Mouse (Mus musculus) skeletal muscle tissue, postnatal 0 days (tissue): Measurements from ENCODE around the gene Pip5k1c. TPM values are rescaled to one million over a fixed set of nuclear protein-coding genes. Genes with fewer than 3 reads are reported as not detected.

Experiments used
- microRNA-seq, 2 experiments: library from miRNA; unstranded; fragments of <30 nt; microRNA quantifications; one replicate each; pipeline ENCODE4; 2016
- polyA plus RNA-seq: library from polyadenylated mRNA; unstranded; fragments of >200 nt; fragmentation: Nextera tagmentation; extraction: Ambion mirVana; gene quantifications from 2 replicates; pipeline ENCODE4 v1.2.1, GENCODE M21; 2015

Gene Pip5k1c
- 15.1 and 16.0 TPM in 2 replicates for polyA plus RNA-seq

GRCm38 (mm10) chr10:81292554-81293333 is at the start of gene Pip5k1c:
Gene Pip5k1c (plus strand): TSS chr10:81292963.

DNA sequence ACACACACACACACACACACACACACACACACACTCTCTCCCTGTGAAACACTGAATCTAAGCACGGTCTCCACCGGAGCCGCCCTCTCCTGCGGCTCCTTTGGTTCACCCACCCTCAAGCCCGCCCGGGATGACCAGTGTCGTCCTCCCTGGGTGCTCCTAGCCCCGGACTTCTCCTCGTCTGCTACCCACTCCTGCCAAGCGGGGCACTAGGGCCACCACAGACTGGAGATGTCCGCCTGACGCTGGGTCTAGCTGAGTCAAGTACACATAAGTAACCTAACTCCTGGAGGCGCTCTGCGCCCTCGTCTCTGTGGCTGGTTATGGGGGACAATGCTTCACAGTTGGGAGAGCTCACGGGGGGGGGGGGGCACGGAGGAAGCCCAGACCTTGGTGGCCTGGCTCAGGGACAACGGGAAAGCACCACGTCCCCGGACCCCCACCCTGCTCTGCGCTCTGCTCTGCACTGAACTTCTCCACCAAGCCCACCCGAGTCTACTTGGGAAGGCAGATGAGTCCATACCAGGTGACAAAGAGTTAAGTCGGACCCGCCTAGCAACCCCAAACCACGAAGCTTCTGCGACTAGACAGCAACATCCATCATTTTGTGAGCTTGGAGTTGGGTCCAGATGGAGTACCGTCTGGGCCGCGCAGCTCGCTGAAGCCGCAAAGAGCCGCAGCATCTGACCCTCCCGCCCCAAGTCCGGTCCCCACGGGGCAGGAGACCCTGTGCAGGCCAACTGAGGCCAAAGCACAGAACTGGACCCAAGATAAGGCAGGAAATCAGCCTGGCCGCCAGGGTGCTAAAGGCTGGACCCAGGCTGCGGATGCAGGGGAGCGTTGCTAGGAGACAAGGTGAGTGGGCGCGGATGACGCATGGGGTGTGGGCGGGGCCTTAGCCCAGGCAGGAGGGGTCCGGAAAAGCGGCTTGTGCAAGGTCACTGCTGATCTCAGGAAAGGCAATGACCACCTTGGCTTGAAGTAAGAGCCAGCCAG is 40.0 kb upstream of the Pip5k1c start, which contains the start of gene Matk:
Matk (plus strand) TSS at position 512 of the 996 bp plus-strand sequence.

GRCm38 (mm10) chr10:81266211-81267105 is 26.3 kb upstream of the Pip5k1c start, which contains the start of the genes Mrpl54 and Apba3:
Gene Mrpl54 (minus strand): TSS chr10:81266934.
Gene Apba3 (plus strand): TSS chr10:81266960.

DNA sequence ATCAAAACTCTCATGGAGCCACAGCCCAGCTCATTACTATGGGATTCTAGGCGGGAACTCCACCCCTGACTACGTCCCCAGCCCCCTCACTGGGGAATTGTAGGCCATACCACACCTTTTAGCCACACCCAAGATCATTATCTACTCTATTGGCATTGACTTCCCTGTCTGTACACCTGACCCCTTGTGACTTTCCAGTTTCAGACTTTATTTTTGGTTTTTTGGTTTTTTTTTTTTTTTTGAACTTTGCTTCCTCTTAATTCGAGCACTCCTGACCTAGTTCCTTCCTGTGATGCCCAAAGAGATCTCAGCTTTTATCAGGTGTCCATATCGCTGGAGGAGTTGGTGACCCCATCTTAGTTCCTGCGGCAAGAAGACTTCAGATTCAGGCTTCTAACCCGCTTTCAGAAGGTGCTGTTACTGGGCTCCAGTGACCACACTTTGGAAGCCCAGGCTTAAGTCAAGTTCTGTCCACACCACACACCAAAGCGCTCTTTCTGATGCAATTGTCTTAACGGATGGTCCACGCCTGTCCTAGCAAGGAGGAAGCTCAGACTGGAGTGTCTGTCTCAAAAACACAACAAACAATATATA is 1.2 kb upstream of the Pip5k1c start, which contains the start of gene Tjp3:
Tjp3 (minus strand) TSS at position 71 of the 594 bp plus-strand sequence.

GRCm38 (mm10) chr10:81320550-81321347 is 28.0 kb downstream of the Pip5k1c start, which contains the start of gene Cactin:
Gene Cactin (plus strand): TSS chr10:81321103.

DNA sequence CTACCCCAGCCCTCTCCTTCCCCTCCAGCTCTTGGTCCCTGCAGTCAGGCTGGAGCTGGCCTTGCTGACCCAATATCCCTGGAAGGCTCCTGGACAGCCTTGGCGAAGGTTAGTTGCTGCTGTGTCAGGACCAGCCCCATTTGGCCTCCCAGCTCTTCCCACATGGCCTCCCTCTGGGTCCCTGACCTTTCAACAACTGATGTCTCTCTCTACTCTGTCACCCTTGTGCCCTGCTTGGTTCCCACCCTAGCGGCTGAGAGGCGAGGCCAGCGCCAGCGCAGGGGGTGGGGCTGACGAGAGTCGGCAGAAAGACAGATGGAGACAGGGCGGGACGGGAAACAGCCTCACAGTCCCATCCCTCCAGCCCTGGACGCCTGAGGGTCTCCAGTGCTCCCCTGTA is 35.6 kb downstream of the Pip5k1c start, which contains the start of gene Tbxa2r:
Tbxa2r (plus strand) TSS at position 346 of the 400 bp plus-strand sequence.

DNA sequence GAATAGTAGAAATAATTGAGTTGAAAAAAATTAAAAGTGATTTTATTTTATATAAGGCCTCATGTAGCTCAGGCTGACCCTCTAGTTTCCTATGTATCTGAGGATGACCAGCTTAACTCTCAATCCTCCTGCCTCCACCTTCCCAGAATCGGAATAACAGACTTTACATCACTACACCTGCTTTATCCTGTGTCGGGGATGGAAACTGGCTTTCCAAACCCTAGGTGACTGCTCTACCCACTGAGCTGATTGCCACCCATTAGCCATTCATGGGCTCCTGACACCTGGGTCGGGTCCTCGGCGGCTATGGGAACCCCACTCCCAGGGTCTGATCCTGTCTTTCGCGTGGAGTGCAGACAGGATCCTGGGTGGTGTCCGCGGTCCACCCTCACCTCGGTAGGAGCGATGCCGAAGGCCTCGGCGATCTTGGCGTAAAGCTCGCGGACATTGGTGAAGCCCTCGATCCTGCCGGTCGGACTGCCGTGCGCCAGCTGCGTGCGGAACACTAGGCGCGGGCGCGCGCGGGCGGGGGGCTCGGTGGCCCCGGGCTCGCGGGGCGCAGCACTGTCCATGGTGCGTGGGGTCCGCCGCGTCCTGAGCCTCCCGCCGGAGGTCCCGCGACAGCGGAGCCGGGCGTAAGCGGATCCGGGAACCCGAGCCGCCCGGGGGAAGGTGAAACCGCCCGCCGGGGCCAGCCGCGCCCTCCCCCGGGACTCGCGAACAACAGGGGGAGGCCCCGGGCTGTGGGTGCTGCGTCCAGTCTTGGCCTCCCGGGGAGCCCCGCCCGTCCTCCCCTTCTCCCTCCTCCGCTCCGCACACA is 50.1 kb downstream of the Pip5k1c start, which contains the start of gene Gipc3:
Gipc3 (minus strand) TSS at position 581 of the 820 bp plus-strand sequence.

DNA sequence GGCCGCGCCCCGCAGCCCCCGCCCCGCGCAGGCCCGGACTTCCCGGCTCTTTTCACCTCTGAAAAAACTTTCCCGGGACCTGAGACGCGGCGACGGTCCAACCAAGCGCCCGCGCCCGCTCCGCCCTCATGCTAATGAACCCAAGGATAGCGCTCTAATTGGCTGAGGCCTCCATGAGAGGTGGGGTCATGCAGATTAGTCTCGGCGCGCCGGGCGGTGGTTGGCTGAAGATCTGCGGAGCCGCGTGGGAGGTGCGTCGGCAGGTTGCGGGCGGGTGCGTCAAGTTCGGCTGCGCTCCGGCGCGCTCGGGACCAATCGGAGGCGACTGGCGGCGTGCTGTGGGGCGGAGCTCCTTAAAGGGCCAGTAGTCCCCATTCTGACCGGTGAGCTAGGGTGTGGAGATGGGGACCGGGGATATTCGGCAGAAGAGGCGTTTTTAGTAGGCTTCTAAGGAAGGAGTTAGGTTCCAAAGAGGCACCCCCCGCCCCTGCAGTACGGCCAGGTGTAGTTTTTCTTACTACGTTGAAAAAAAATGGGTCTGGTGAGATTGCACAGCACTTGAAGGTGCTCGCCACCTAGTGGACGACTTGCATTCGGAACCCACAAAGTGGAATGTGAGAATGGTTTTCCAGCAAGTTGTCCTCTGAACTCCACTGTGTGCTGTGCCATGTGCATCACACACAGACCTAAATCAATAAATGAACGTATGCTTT is 57.7 kb downstream of the Pip5k1c start, which contains the start of gene Hmg20b:
Hmg20b (minus strand) TSS at position 130 of the 713 bp plus-strand sequence.

DNA sequence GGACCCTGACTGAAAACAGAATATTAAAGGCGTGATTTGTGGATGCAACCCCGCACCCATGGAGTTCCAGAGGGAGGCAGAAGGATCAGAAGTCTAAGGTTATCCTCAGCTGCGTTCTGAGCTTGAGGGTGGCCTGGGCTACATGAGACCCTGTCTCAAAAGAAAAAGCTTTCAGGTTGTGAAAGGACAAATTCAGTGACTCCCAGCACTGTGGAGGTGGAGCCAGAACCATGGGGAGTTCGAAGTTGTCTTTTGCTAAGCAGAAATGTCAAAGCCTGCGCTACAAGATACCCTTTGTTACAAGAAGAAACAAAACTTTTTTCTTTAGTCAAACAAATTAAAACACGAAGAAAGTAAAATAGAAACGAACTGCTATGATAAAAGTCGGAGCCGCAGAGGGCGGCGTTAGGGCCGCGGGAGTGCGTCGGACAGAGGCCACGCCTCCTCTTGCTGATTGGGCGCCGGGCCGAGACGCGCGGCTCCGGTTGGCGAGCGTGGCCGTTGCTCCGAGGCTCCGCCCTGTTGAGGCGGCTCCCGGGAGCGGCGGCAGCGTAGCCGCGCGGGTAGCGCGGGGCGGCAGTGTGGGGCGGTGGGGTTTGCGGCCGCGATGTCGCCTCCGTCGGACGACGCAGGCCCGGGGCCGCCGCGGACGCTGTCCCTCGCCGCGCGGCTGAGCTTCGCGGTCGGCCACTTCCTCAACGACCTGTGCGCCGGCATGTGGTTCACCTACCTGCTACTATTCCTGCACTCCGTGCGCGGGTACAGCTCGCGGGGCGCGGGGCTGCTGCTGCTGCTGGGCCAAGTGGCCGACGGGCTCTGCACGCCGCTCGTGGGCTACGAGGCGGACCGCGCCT is 64.5 kb downstream of the Pip5k1c start, which contains the start of gene Mfsd12:
Mfsd12 (plus strand) TSS at position 501 of the 854 bp plus-strand sequence.

DNA sequence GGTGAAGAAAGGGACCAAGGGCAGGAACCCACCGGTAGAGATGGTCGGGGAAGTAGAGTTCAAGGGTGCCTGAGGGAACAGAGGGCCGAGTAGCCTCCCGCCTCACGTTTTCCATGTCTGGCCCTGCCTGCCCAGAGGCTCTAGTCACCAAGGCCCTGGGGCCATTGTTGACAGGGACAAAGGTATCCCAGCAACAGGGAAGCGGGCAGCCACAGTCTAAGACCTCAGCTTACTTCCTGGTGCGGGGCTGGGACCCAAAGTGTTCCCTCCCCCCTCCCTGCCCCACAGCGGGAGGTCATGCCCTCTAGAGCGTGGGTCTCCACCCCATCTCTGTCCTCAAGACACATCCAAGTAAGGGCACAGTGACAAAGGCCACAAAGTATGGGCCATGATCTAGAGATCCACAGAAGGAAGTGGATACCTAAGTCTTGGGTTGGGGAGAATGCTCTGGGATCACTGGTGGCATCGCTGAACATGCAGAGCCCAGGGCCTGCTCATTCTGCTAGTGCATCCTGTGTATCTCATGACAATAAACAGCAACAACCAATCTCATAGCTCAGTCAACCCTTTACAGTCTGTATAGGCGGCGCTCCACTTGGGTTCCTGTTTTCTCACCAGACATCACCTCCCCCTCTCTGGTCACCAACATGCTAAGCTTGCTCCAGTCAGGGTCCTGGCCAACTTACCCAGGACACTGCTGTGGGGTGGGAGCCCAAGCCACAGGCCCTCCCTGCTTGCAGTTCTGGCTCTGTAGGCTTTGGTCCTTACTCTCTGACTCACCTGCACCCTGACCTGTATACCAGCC is 73.1 kb downstream of the Pip5k1c start, which contains the start of gene 4930404N11Rik:
4930404N11Rik (minus strand) TSS at position 145 of the 805 bp plus-strand sequence.

Small RNAs within 50 kb of the gene (microRNA-seq; reads per million reads assigned to microRNA genes)
- 2.5 to 3.6 reads per million in 2 experiments for gene Mir3057

Other genes with a start within 250 kb of the Pip5k1c start
- gene Sgta, start 232.8 kb upstream of the Pip5k1c start, polyA plus RNA-seq, result 117 and 131 TPM in 2 replicates
- 34.9 and 40.3 TPM in 2 replicates for gene Thop1, start 222.9 kb upstream of the Pip5k1c start, polyA plus RNA-seq
- gene Creb3l3, start 194.1 kb upstream of the Pip5k1c start, polyA plus RNA-seq, result 0.54 and 1.2 TPM in 2 replicates
- 143 and 155 TPM in 2 replicates for gene Map2k2, start 187.0 kb upstream of the Pip5k1c start, polyA plus RNA-seq
- 29.7 and 34.0 TPM in 2 replicates for gene Zbtb7a, start 157.7 kb upstream of the Pip5k1c start, polyA plus RNA-seq
- gene Pias4, start 125.0 kb upstream of the Pip5k1c start, polyA plus RNA-seq, result 20.9 and 22.3 TPM in 2 replicates
- 392 and 402 TPM in 2 replicates for gene Eef2, start 116.3 kb upstream of the Pip5k1c start, polyA plus RNA-seq
- gene Dapk3, start 110.0 kb upstream of the Pip5k1c start, polyA plus RNA-seq, result 44.3 and 52.5 TPM in 2 replicates
- gene 4930442H23Rik, start 109.1 kb upstream of the Pip5k1c start, polyA plus RNA-seq, result not detected in 2 replicates
- 2.9 and 4.7 TPM in 2 replicates for gene Nmrk2, start 90.9 kb upstream of the Pip5k1c start, polyA plus RNA-seq
- gene Atcay, start 62.1 kb upstream of the Pip5k1c start, polyA plus RNA-seq, result 0.26 and 0.45 TPM in 2 replicates
- 2.3 and 2.5 TPM in 2 replicates for gene Zfr2, start 59.8 kb upstream of the Pip5k1c start, polyA plus RNA-seq
- 0.65 and 0.90 TPM in 2 replicates for gene Matk, start 40.0 kb upstream of the Pip5k1c start, polyA plus RNA-seq
- gene Mrpl54, start 26.0 kb upstream of the Pip5k1c start, polyA plus RNA-seq, result 201 and 207 TPM in 2 replicates
- gene Apba3, start 26.0 kb upstream of the Pip5k1c start, polyA plus RNA-seq, result 50.7 and 53.6 TPM in 2 replicates
- 0.47 and 0.58 TPM in 2 replicates for gene Tjp3, start 1.4 kb upstream of the Pip5k1c start, polyA plus RNA-seq
- 11.0 and 15.5 TPM in 2 replicates for gene Cactin, start 28.1 kb downstream of the Pip5k1c start, polyA plus RNA-seq
- gene Tbxa2r, start 35.8 kb downstream of the Pip5k1c start, polyA plus RNA-seq, result 7.3 and 7.8 TPM in 2 replicates
- 0.11 and 0.13 TPM in 2 replicates for gene Gipc3, start 50.3 kb downstream of the Pip5k1c start, polyA plus RNA-seq
- gene Hmg20b, start 57.5 kb downstream of the Pip5k1c start, polyA plus RNA-seq, result 38.4 and 47.5 TPM in 2 replicates
- 5.9 and 8.0 TPM in 2 replicates for gene Mfsd12, start 64.5 kb downstream of the Pip5k1c start, polyA plus RNA-seq
- gene 4930404N11Rik, start 72.9 kb downstream of the Pip5k1c start, polyA plus RNA-seq, result 0.27 and 0.37 TPM in 2 replicates
- 35.3 and 36.5 TPM in 2 replicates for gene Fzr1, start 85.6 kb downstream of the Pip5k1c start, polyA plus RNA-seq
- 70.2 and 72.8 TPM in 2 replicates for gene Dohh, start 91.5 kb downstream of the Pip5k1c start, polyA plus RNA-seq
- gene Gm48551, start 91.5 kb downstream of the Pip5k1c start, polyA plus RNA-seq, result 1.2 and 1.4 TPM in 2 replicates
- 0.24 TPM in 2 replicates for gene Gm48552, start 96.0 kb downstream of the Pip5k1c start, polyA plus RNA-seq
- 1.0 and 1.6 TPM in 2 replicates for gene Smim24, start 100.1 kb downstream of the Pip5k1c start, polyA plus RNA-seq
- gene Nfic, start 162.7 kb downstream of the Pip5k1c start, polyA plus RNA-seq, result 130 and 133 TPM in 2 replicates
- gene Celf5, start 189.7 kb downstream of the Pip5k1c start, polyA plus RNA-seq, result 0.09 TPM in 1 of 2 replicates, not detected in the other
- gene Ncln, start 203.4 kb downstream of the Pip5k1c start, polyA plus RNA-seq, result 36.0 and 36.4 TPM in 2 replicates
- gene S1pr4, start 207.2 kb downstream of the Pip5k1c start, polyA plus RNA-seq, result 0.66 and 0.81 TPM in 2 replicates
- 1.3 and 2.6 TPM in 2 replicates for gene Gna15, start 231.3 kb downstream of the Pip5k1c start, polyA plus RNA-seq